Mouse (Mus musculus): Measurements from ENCODE around the gene Ppp1r37. TPM values are rescaled to one million over a fixed set of nuclear protein-coding genes. Genes with fewer than 3 reads are reported as not detected.

The Ppp1r37 gene
- polyA plus RNA-seq, 1 experiment: 113 TPM

DNA sequence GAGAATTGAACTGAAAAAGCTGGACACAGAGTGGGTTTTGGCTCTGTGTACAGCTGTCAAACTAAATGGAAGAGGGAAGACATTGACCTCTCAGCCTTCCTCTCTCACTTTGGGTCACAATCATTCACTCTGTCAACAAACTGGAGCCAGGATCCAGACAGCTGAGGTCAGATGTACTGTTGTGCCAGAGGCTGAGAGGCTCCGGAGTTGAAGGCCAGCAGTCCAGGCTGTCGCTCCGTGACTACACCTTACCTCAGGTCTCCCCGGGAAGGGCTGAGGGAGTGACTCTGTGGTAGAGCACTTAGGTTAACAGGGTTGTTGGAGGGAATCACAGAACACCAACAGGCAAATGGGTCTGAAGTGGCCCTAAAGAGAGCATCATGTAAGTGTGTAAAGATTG is 64.5 kb downstream of the Ppp1r37 start:
- TF ChIP-seq POLR2A (IDR thresholded peaks at IDR 0.05; ENCODE audit: borderline replicate concordance, extremely low read depth, low read depth, low read length) (no peak), CTCF (IDR thresholded peaks at IDR 0.05; ENCODE audit: insufficient read depth, low read length) (no peak)
- 47% methylated on average over 4 of the region's 4 CpGs for WGBS
- Histone ChIP-seq H3K4me1 (ENCODE audit: control insufficient read depth, insufficient read depth, low read length) (peaks cover 9% of the 10 kb centered on the region), H3K4me3 (replicated peaks; ENCODE audit: extremely low read depth, low read depth, low read length) (no peak overlapping the region)
- DNase-seq: no peak

DNA sequence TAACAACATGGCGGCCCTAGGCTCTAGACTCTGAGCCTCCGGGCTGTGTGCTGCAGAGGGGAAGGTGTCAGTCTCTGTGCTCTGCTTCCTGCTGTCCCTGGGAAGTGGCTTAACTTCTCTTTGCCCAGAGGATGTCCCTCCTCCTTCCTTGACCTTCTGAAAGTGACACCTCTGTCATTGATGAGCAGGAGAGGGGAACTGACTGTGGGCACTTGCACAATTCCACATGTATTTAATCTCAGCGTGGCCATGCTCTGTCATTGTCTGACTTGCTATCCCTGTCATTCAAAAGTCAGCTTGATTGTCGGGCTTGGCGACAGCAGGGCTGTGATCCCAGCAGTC is 66.7 kb downstream of the Ppp1r37 start:
- 60% methylated on average over 5 of the region's 5 CpGs for WGBS
- no peak for DNase-seq
- peaks cover 12% of the 10 kb centered on the region for H3K4me1 ChIP-seq (ENCODE audit: control insufficient read depth, insufficient read depth, low read length)
- H3K4me3 ChIP-seq (replicated peaks; ENCODE audit: extremely low read depth, low read depth, low read length): no peak overlapping the region
- TF ChIP-seq CTCF (IDR thresholded peaks at IDR 0.05; ENCODE audit: insufficient read depth, low read length): no peak
- TF ChIP-seq POLR2A (IDR thresholded peaks at IDR 0.05; ENCODE audit: borderline replicate concordance, extremely low read depth, low read depth, low read length): no peak

DNA sequence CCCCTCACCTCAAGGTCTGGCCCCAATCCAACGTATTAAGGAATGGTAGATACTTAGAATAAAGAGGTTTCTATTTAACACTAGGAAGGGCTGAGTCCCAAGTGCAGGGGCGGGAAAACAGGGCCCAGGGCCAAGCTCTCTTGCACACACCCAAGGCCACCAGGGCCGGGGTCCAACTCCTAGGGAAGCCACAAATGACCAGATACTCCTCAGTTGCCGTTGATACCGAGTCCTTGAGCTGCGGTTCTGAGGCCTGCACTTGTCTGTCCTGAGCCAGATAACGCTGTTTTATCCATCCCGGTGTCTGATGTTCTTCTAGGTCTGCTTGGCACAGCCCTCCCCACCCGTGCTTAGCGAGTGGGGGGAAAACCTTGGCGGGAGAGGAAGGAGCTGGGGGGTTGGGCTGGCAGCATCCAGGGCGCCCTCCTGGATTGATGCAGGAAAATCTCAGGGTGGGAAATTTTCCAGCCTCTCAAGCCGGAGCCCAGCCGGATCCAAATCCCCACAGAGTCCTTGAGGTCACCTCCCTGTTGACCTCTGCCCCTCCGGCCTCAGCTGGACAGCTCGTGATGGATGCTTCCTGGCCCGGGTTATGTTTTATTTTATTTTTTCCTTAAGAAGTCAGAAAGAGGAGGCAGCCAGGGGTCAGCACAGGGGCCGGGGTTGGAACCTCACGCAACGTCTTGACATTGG is 67.2 kb downstream of the Ppp1r37 start:
- 30% methylated on average over 20 of the region's 20 CpGs for WGBS
- TF ChIP-seq CTCF (IDR thresholded peaks at IDR 0.05; ENCODE audit: insufficient read depth, low read length) (no peak), POLR2A (IDR thresholded peaks at IDR 0.05; ENCODE audit: borderline replicate concordance, extremely low read depth, low read depth, low read length) (no peak)
- no peak for DNase-seq
- peaks cover 12% of the 10 kb centered on the region for H3K4me1 ChIP-seq (ENCODE audit: control insufficient read depth, insufficient read depth, low read length)
- no peak overlapping the region for H3K4me3 ChIP-seq (replicated peaks; ENCODE audit: extremely low read depth, low read depth, low read length)

DNA sequence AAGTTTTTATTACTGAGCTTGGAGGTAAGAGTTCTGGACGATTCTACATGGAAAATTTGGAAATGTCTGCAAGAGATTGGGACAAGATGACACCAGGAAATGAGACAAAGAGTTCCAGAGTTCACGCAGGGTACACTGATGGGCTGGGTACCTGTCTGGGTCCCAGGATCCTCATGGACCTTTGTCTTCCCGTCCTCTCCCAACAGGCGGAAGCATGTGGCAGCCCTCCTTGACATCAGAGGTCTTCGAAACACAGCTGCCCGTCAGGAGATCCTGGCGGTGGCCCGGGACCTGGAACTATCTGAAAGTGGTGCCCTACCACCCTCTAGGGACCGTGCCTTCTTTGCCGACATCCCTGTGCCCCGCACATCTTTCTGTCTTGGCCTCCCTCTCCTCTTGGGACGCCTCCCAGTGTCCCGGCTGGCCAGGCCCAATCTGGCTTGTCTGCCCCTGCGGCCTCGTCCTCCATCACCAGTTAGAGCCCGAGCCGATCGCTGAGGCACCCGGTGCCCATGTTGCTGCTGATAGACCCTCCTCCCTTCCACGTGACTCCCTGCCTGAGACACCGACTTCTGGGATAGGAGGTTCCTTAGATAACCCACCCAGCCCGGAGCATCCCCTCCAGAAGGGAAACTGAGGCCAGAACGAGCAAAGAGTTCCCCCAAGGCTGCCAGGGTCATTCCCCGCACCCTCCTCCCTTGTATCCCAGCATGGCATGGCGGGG is 68.0 kb downstream of the Ppp1r37 start:
- Histone ChIP-seq H3K4me3 (replicated peaks; ENCODE audit: extremely low read depth, low read depth, low read length) (no peak overlapping the region), H3K4me1 (ENCODE audit: control insufficient read depth, insufficient read depth, low read length) (peaks cover 12% of the 10 kb centered on the region)
- TF ChIP-seq CTCF (IDR thresholded peaks at IDR 0.05; ENCODE audit: insufficient read depth, low read length) (no peak), POLR2A (IDR thresholded peaks at IDR 0.05; ENCODE audit: borderline replicate concordance, extremely low read depth, low read depth, low read length) (no peak)
- WGBS: 77% methylated on average over 25 of the region's 25 CpGs
- no peak for DNase-seq

DNA sequence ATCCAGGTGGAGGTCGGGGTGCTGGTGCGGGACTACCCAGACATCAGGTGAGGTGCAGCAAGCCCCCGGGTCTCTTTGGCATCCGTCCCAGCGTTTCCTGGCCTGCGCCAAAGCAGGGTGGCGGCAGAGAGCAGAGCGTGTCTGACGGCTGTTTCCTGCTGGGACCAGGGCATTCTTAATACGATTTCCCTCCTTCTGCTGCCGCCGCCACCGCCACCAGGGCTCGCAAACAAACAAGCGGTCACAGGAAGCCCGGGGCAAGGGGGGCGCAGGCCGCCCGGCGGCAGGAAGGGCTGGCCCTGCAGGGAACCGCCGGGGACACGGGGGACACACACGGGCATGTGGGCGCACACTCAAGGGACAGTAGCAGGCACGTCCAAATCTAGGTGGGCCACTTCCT is 71.1 kb downstream of the Ppp1r37 start:
- 1% methylated on average over 26 of the region's 26 CpGs for WGBS
- peak; percentile 46 for DNase-seq
- TF ChIP-seq CTCF (IDR thresholded peaks at IDR 0.05; ENCODE audit: insufficient read depth, low read length) (0 out of 2 replicates have a peak, but pooled peaks have one; percentile 16), POLR2A (IDR thresholded peaks at IDR 0.05; ENCODE audit: borderline replicate concordance, extremely low read depth, low read depth, low read length) (peak; percentile 12; the same call in 1 of the 2 replicates)
- no peak overlapping the region for H3K4me3 ChIP-seq (replicated peaks; ENCODE audit: extremely low read depth, low read depth, low read length)
- H3K4me1 ChIP-seq (ENCODE audit: control insufficient read depth, insufficient read depth, low read length): peaks cover 12% of the 10 kb centered on the region

GRCm38 (mm10) chr7:19489525-19489924 is 73.4 kb downstream of the Ppp1r37 start:
- DNase-seq: no peak
- H3K4me1 ChIP-seq (ENCODE audit: control insufficient read depth, insufficient read depth, low read length): peaks cover 3% of the 10 kb centered on the region
- no peak for TF ChIP-seq CTCF (IDR thresholded peaks at IDR 0.05; ENCODE audit: insufficient read depth, low read length)
- no peak for TF ChIP-seq POLR2A (IDR thresholded peaks at IDR 0.05; ENCODE audit: borderline replicate concordance, extremely low read depth, low read depth, low read length)
- WGBS: 42% methylated on average over 31 of the region's 31 CpGs
- no peak overlapping the region for H3K4me3 ChIP-seq (replicated peaks; ENCODE audit: extremely low read depth, low read depth, low read length)

GRCm38 (mm10) chr7:19486549-19486948 is 76.3 kb downstream of the Ppp1r37 start:
- TF ChIP-seq POLR2A (IDR thresholded peaks at IDR 0.05; ENCODE audit: borderline replicate concordance, extremely low read depth, low read depth, low read length) (no peak), CTCF (IDR thresholded peaks at IDR 0.05; ENCODE audit: insufficient read depth, low read length) (no peak)
- Histone ChIP-seq H3K4me1 (ENCODE audit: control insufficient read depth, insufficient read depth, low read length) (peaks cover 1% of the 10 kb centered on the region; the same call in 1 of the 2 replicates), H3K4me3 (replicated peaks; ENCODE audit: extremely low read depth, low read depth, low read length) (no peak overlapping the region)
- no peak for DNase-seq
- WGBS: 88% methylated on average over 7 of the region's 7 CpGs

- DNase-seq: no peak
- TF ChIP-seq CTCF (IDR thresholded peaks at IDR 0.05; ENCODE audit: insufficient read depth, low read length) (no peak), POLR2A (IDR thresholded peaks at IDR 0.05; ENCODE audit: borderline replicate concordance, extremely low read depth, low read depth, low read length) (no peak)
- H3K4me1 ChIP-seq (ENCODE audit: control insufficient read depth, insufficient read depth, low read length): no peaks in the 10 kb centered on the region
- WGBS: 100% methylated on average over 1 of the region's 1 CpGs
- no peak overlapping the region for H3K4me3 ChIP-seq (replicated peaks; ENCODE audit: extremely low read depth, low read depth, low read length)
Measured at GRCm38 (mm10) chr7:19485488-19485887, 77.4 kb downstream of the Ppp1r37 start.

- TF ChIP-seq CTCF (IDR thresholded peaks at IDR 0.05; ENCODE audit: insufficient read depth, low read length) (no peak), POLR2A (IDR thresholded peaks at IDR 0.05; ENCODE audit: borderline replicate concordance, extremely low read depth, low read depth, low read length) (no peak)
- DNase-seq: no peak
- Histone ChIP-seq H3K4me3 (replicated peaks; ENCODE audit: extremely low read depth, low read depth, low read length) (no peak overlapping the region), H3K4me1 (ENCODE audit: control insufficient read depth, insufficient read depth, low read length) (no peaks in the 10 kb centered on the region)
- 88% methylated on average over 8 of the region's 8 CpGs for WGBS
Measured at GRCm38 (mm10) chr7:19483281-19483680, 79.6 kb downstream of the Ppp1r37 start.

Other genes with a start within 250 kb of the Ppp1r37 start
- gene Ercc1, start 218.3 kb downstream of the Ppp1r37 start, polyA plus RNA-seq (2012; rRNA removed): 38.7 and 46.6 TPM in 2 replicates
- gene Cd3eap, start 203.6 kb downstream of the Ppp1r37 start, polyA plus RNA-seq (2012; rRNA removed): 4.6 and 5.2 TPM in 2 replicates
- 10.0 and 17.8 TPM in 2 replicates for gene Ppp1r13l, start 203.3 kb downstream of the Ppp1r37 start, polyA plus RNA-seq (2012; rRNA removed)
- 43.3 and 44.6 TPM in 2 replicates for gene Ercc2, start 181.1 kb downstream of the Ppp1r37 start, polyA plus RNA-seq (2012; rRNA removed)
- gene Klc3, start 159.0 kb downstream of the Ppp1r37 start, polyA plus RNA-seq (2012; rRNA removed): 14.1 and 18.2 TPM in 2 replicates
- 88.3 and 1,345 TPM in 2 replicates for gene Ckm, start 158.3 kb downstream of the Ppp1r37 start, polyA plus RNA-seq (2012; rRNA removed)
- 29.2 and 34.3 TPM in 2 replicates for gene Mark4, start 104.3 kb downstream of the Ppp1r37 start, polyA plus RNA-seq (2012; rRNA removed)
- 2.7 and 3.4 TPM in 2 replicates for gene Exoc3l2, start 99.7 kb downstream of the Ppp1r37 start, polyA plus RNA-seq (2012; rRNA removed)
- 12.2 and 12.9 TPM in 2 replicates for gene Bloc1s3, start 54.7 kb downstream of the Ppp1r37 start, polyA plus RNA-seq (2012; rRNA removed)
- gene Trappc6a, start 54.7 kb downstream of the Ppp1r37 start, polyA plus RNA-seq (2012; rRNA removed): 63.1 and 93.4 TPM in 2 replicates
- gene Nkpd1, start 45.2 kb downstream of the Ppp1r37 start, polyA plus RNA-seq (2012; rRNA removed): 0.62 and 17.3 TPM in 2 replicates
- 4.3 and 5.0 TPM in 2 replicates for gene Zfp296, start 14.2 kb upstream of the Ppp1r37 start, polyA plus RNA-seq (2012; rRNA removed)
- 99.2 and 132 TPM in 2 replicates for gene Gemin7, start 14.5 kb upstream of the Ppp1r37 start, polyA plus RNA-seq (2012; rRNA removed)
- 96.1 and 134 TPM in 2 replicates for gene Clasrp, start 41.4 kb upstream of the Ppp1r37 start, polyA plus RNA-seq (2012; rRNA removed)
- 32.5 and 34.9 TPM in 2 replicates for gene Relb, start 66.4 kb upstream of the Ppp1r37 start, polyA plus RNA-seq (2012; rRNA removed)
- 96.8 and 143 TPM in 2 replicates for gene Clptm1, start 102.0 kb upstream of the Ppp1r37 start, polyA plus RNA-seq (2012; rRNA removed)
- gene Apoc2, start 114.9 kb upstream of the Ppp1r37 start, polyA plus RNA-seq (2012; rRNA removed): 1.9 and 5.1 TPM in 2 replicates
- gene Gm44805, start 118.3 kb upstream of the Ppp1r37 start, polyA plus RNA-seq (2012; rRNA removed): not detected in 2 replicates
- 1.1 and 1.4 TPM in 2 replicates for gene Apoc4, start 118.4 kb upstream of the Ppp1r37 start, polyA plus RNA-seq (2012; rRNA removed)
- gene Apoc1, start 129.6 kb upstream of the Ppp1r37 start, polyA plus RNA-seq (2012; rRNA removed): 25.9 and 29.2 TPM in 2 replicates
- 815 and 1,134 TPM in 2 replicates for gene Apoe, start 136.1 kb upstream of the Ppp1r37 start, polyA plus RNA-seq (2012; rRNA removed)
- 46.0 and 51.3 TPM in 2 replicates for gene Tomm40, start 152.4 kb upstream of the Ppp1r37 start, polyA plus RNA-seq (2012; rRNA removed)
- gene Nectin2, start 187.4 kb upstream of the Ppp1r37 start, polyA plus RNA-seq (2012; rRNA removed): 70.9 and 74.7 TPM in 2 replicates
- 769 and 829 TPM in 2 replicates for gene Bcam, start 207.9 kb upstream of the Ppp1r37 start, polyA plus RNA-seq (2012; rRNA removed)
- gene Cblc, start 233.7 kb upstream of the Ppp1r37 start, polyA plus RNA-seq (2012; rRNA removed): 16.1 and 21.9 TPM in 2 replicates

Measured in lung, adult 2 months (tissue).